Mouse (Mus musculus) kidney, adult 2 months (tissue): ENCODE measurements around the gene Sst. TPM values are rescaled to one million over a fixed set of nuclear protein-coding genes. Genes with fewer than 3 reads are reported as not detected.

ENCODE experiments used
- DNase-seq: peaks from one replicate; pipeline ENCODE4 v3.0.0; 2021
- H3K27ac ChIP-seq: fragments of 200-500 bp; 2 replicates; pipeline ENCODE4 v1.5.1; 2012; ENCODE audit warnings: low read depth, low read length, control low read depth, inconsistent platforms; ENCODE audit not compliant: insufficient read depth
- H3K27me3 ChIP-seq: fragments of 200-500 bp; replicated peaks from 2 replicates; pipeline ENCODE4 v1.6.1; 2012; ENCODE audit warnings: mild to moderate bottlenecking, moderate library complexity, low read length, inconsistent platforms; ENCODE audit not compliant: control insufficient read depth, insufficient read depth
- H3K36me3 ChIP-seq: fragments of 200-500 bp; 2 replicates; pipeline ENCODE4 v1.6.1; 2012; ENCODE audit warnings: mild to moderate bottlenecking, moderate library complexity, low read length, inconsistent platforms; ENCODE audit not compliant: control insufficient read depth, insufficient read depth
- H3K4me1 ChIP-seq: fragments of 200-500 bp; 2 replicates; pipeline ENCODE4 v1.6.1; 2011; ENCODE audit warnings: low read length; ENCODE audit not compliant: control insufficient read depth, insufficient read depth
- H3K4me3 ChIP-seq: fragments of 200-500 bp; 2 replicates; pipeline ENCODE4 v1.5.1; 2011; ENCODE audit warnings: mild to moderate bottlenecking, low read depth, low read length, control low read depth; ENCODE audit not compliant: insufficient read depth
- CTCF ChIP-seq: fragments of 200-500 bp; conservative IDR thresholded peaks from 2 replicates; pipeline ENCODE4 v1.5.1; 2011; ENCODE audit warnings: low read depth, mild to moderate bottlenecking, control low read depth, low read length, moderate library complexity, mixed read lengths; ENCODE audit not compliant: insufficient read depth, insufficient read length
- POLR2A ChIP-seq: fragments of 200-500 bp; IDR thresholded peaks from one replicate; pipeline ENCODE4 v1.6.1; 2011; ENCODE audit warnings: low read depth, low read length, control low read depth
- WGBS: fragments of 180-500 bp; shearing (Covaris S2); methylation state at CpG from one replicate; pipeline ENCODE4 v1.1.7; 2018; 5-methylcytosine and 5-hydroxymethylcytosine counted together
- polyA plus RNA-seq: library from polyadenylated mRNA; depleted of rRNA; stranded (reverse); fragments of >200 nt; gene quantifications from 2 replicates; pipeline ENCODE4 v1.2.3, GENCODE M21; 2012; rRNA removed

Gene Sst
- not detected in 2 replicates for polyA plus RNA-seq

- no peak within 1 kb of the TSS for H3K27ac ChIP-seq
- WGBS = 3% methylated on average over 26 of the region's 26 CpGs
- no peaks in the 10 kb centered on the region; the same call in none of the 2 replicates for H3K27me3 ChIP-seq
- TF ChIP-seq CTCF (no peak), POLR2A (no peak)
- H3K4me3 ChIP-seq = no peak within 1 kb of the TSS
- no peaks in the 10 kb centered on the region for H3K4me1 ChIP-seq
- no peak for DNase-seq
- H3K36me3 ChIP-seq = no peaks in the 10 kb centered on the region
Observed at GRCm38 (mm10) chr16:23890636-23891035, at the start of gene Sst. Gene Sst (minus strand): TSS chr16:23890958.

GRCm38 (mm10) chr16:23934397-23934796, 43.6 kb upstream of the Sst start:
- Histone ChIP-seq H3K4me3 (no peak overlapping the region), H3K27me3 (no peaks in the 10 kb centered on the region; the same call in 1 of the 2 replicates), H3K36me3 (no peaks in the 10 kb centered on the region), H3K27ac (no peak overlapping the region), H3K4me1 (no peaks in the 10 kb centered on the region)
- WGBS = 74% methylated on average over 2 of the region's 2 CpGs
- DNase-seq = no peak
- TF ChIP-seq CTCF = no peak
- no peak for TF ChIP-seq POLR2A

DNA sequence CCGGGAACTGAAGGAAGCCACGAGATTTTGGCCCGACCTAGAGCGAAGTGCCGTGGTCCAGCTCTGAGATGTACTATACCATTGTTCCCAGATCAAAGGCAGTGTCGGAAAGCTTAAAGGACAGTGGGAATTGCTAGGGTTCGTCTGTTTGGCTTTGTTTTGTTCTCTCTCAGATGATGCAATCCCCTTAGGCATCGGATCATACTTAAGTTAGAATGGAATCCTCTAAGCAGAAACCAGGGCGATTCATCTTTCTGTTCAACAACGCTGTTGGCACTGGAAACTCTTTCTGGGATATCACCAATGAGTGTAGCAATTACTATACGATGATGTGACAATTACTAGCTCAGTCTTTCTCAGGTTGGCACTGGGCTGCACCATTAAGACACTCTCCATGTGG, 41.5 kb upstream of the Sst start, which contains the start of gene Rtp2:
Rtp2 (minus strand) TSS at position 101 of the 400 bp plus-strand sequence.
- Histone ChIP-seq H3K36me3 (no peaks in the 10 kb centered on the region), H3K4me1 (no peaks in the 10 kb centered on the region), H3K27ac (no peak within 1 kb of the TSS), H3K27me3 (no peaks in the 10 kb centered on the region; the same call in 1 of the 2 replicates), H3K4me3 (no peak within 1 kb of the TSS)
- 84% methylated on average over 11 of the region's 11 CpGs for WGBS
- no peak for TF ChIP-seq CTCF
- TF ChIP-seq POLR2A = no peak
- DNase-seq = no peak

DNA sequence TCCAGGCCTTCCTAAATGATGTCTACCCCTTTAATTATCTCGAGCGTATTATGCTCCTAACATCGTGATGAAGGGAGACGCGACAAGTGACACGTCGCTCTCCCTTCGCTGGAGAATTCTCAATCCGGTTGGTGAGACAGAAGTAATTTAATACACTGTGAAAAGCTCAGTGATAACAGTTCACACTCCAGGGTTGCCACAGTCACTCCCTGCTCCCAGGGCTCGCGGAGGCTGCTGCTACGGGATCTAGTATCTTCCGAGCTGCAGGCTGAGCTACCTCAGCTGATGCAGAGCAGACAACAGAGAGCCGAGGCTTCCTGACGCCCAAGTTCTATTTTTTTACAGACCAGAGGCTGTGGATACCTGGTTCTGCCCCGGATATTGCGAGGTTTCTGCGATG, 40.5 kb upstream of the Sst start:
- no peak for DNase-seq
- Histone ChIP-seq H3K27ac (no peak overlapping the region), H3K4me3 (no peak overlapping the region), H3K4me1 (no peaks in the 10 kb centered on the region), H3K36me3 (no peaks in the 10 kb centered on the region), H3K27me3 (no peaks in the 10 kb centered on the region; the same call in 1 of the 2 replicates)
- TF ChIP-seq CTCF (no peak), POLR2A (no peak)
- WGBS = 41% methylated on average over 18 of the region's 18 CpGs

- H3K4me1 ChIP-seq = no peaks in the 10 kb centered on the region
- TF ChIP-seq POLR2A = no peak
- TF ChIP-seq CTCF = no peak
- no peak overlapping the region for H3K27ac ChIP-seq
- no peaks in the 10 kb centered on the region for H3K36me3 ChIP-seq
- no peak overlapping the region for H3K4me3 ChIP-seq
- no peaks in the 10 kb centered on the region; the same call in 1 of the 2 replicates for H3K27me3 ChIP-seq
- no peak for DNase-seq
- WGBS = 86% methylated on average over 3 of the region's 3 CpGs
Observed at GRCm38 (mm10) chr16:23930426-23931073, 39.8 kb upstream of the Sst start.

GRCm38 (mm10) chr16:23927301-23928114, 36.8 kb upstream of the Sst start:
- no peak for TF ChIP-seq POLR2A
- TF ChIP-seq CTCF = no peak
- H3K4me1 ChIP-seq = no peaks in the 10 kb centered on the region
- H3K27ac ChIP-seq = no peak overlapping the region
- no peaks in the 10 kb centered on the region for H3K36me3 ChIP-seq
- no peak overlapping the region for H3K4me3 ChIP-seq
- peak; percentile 3 for DNase-seq
- 86% methylated on average over 33 of the region's 33 CpGs for WGBS
- H3K27me3 ChIP-seq = no peaks in the 10 kb centered on the region; the same call in 1 of the 2 replicates

- no peaks in the 10 kb centered on the region for H3K36me3 ChIP-seq
- no peak for DNase-seq
- no peaks in the 10 kb centered on the region for H3K27me3 ChIP-seq
- 98% methylated on average over 1 of the region's 1 CpGs for WGBS
- TF ChIP-seq CTCF = no peak
- no peak for TF ChIP-seq POLR2A
- no peaks in the 10 kb centered on the region for H3K4me1 ChIP-seq
- H3K4me3 ChIP-seq = no peak overlapping the region
- H3K27ac ChIP-seq = no peak overlapping the region
Observed at GRCm38 (mm10) chr16:23922906-23923305, 32.1 kb upstream of the Sst start.
